Mouse (Mus musculus) kidney, adult 2 months (tissue): Measurements from ENCODE around the gene Itgad. TPM values are rescaled to one million over a fixed set of nuclear protein-coding genes. Genes with fewer than 3 reads are reported as not detected.

Experiments
- DNase-seq: peaks from one replicate; pipeline ENCODE4 v3.0.0; 2021
- H3K27ac ChIP-seq: fragments of 200-500 bp; 2 replicates; pipeline ENCODE4 v1.5.1; 2012; ENCODE audit warnings: low read depth, low read length, control low read depth, inconsistent platforms; ENCODE audit not compliant: insufficient read depth
- H3K27me3 ChIP-seq: fragments of 200-500 bp; replicated peaks from 2 replicates; pipeline ENCODE4 v1.6.1; 2012; ENCODE audit warnings: mild to moderate bottlenecking, moderate library complexity, low read length, inconsistent platforms; ENCODE audit not compliant: control insufficient read depth, insufficient read depth
- H3K36me3 ChIP-seq: fragments of 200-500 bp; 2 replicates; pipeline ENCODE4 v1.6.1; 2012; ENCODE audit warnings: mild to moderate bottlenecking, moderate library complexity, low read length, inconsistent platforms; ENCODE audit not compliant: control insufficient read depth, insufficient read depth
- H3K4me1 ChIP-seq: fragments of 200-500 bp; 2 replicates; pipeline ENCODE4 v1.6.1; 2011; ENCODE audit warnings: low read length; ENCODE audit not compliant: control insufficient read depth, insufficient read depth
- H3K4me3 ChIP-seq: fragments of 200-500 bp; 2 replicates; pipeline ENCODE4 v1.5.1; 2011; ENCODE audit warnings: mild to moderate bottlenecking, low read depth, low read length, control low read depth; ENCODE audit not compliant: insufficient read depth
- CTCF ChIP-seq: fragments of 200-500 bp; conservative IDR thresholded peaks from 2 replicates; pipeline ENCODE4 v1.5.1; 2011; ENCODE audit warnings: low read depth, mild to moderate bottlenecking, control low read depth, low read length, moderate library complexity, mixed read lengths; ENCODE audit not compliant: insufficient read depth, insufficient read length
- POLR2A ChIP-seq: fragments of 200-500 bp; IDR thresholded peaks from one replicate; pipeline ENCODE4 v1.6.1; 2011; ENCODE audit warnings: low read depth, low read length, control low read depth
- WGBS: fragments of 180-500 bp; shearing (Covaris S2); methylation state at CpG from one replicate; pipeline ENCODE4 v1.1.7; 2018; 5-methylcytosine and 5-hydroxymethylcytosine counted together
- polyA plus RNA-seq: library from polyadenylated mRNA; depleted of rRNA; stranded (reverse); fragments of >200 nt; gene quantifications from 2 replicates; pipeline ENCODE4 v1.2.3, GENCODE M21; 2012

Gene Itgad
- polyA plus RNA-seq, 1 experiment, result 0.05 TPM

- 96% methylated on average over 16 of the region's 16 CpGs for WGBS
- no peak overlapping the region for H3K27ac ChIP-seq
- H3K27me3 ChIP-seq, result no peaks in the 10 kb centered on the region
- H3K36me3 ChIP-seq, result peaks cover 2% of the 10 kb centered on the region
- peaks cover 2% of the 10 kb centered on the region; the same call in 1 of the 2 replicates for H3K4me1 ChIP-seq
- H3K4me3 ChIP-seq, result no peak overlapping the region
- no peak for DNase-seq
- TF ChIP-seq POLR2A (no peak), CTCF (no peak)
Measured at GRCm38 (mm10) chr7:128242331-128242730, 88.2 kb downstream of the Itgad start.

- no peaks in the 10 kb centered on the region for H3K4me1 ChIP-seq
- H3K27me3 ChIP-seq, result no peaks in the 10 kb centered on the region
- 83% methylated on average over 10 of the region's 10 CpGs for WGBS
- no peak overlapping the region for H3K4me3 ChIP-seq
- no peak overlapping the region for H3K27ac ChIP-seq
- H3K36me3 ChIP-seq, result peaks cover 2% of the 10 kb centered on the region
- DNase-seq, result no peak
- no peak for TF ChIP-seq POLR2A
- no peak for TF ChIP-seq CTCF
Measured at GRCm38 (mm10) chr7:128243921-128244320, 89.7 kb downstream of the Itgad start.

- no peak overlapping the region for H3K4me3 ChIP-seq
Measured at GRCm38 (mm10) chr7:128244410-128245025, 90.3 kb downstream of the Itgad start.

GRCm38 (mm10) chr7:128245547-128245946, 91.4 kb downstream of the Itgad start:
- TF ChIP-seq CTCF, result no peak
- no peak for TF ChIP-seq POLR2A
- DNase-seq, result no peak
- Histone ChIP-seq H3K36me3 (peaks cover 2% of the 10 kb centered on the region), H3K4me1 (no peaks in the 10 kb centered on the region), H3K27ac (no peak overlapping the region), H3K27me3 (no peaks in the 10 kb centered on the region), H3K4me3 (no peak overlapping the region)
- WGBS, result 95% methylated on average over 4 of the region's 4 CpGs

More at GRCm38 (mm10) chr7:128244410-128245025, 90.3 kb downstream of the Itgad start:
- Histone ChIP-seq H3K27ac (no peak overlapping the region), H3K4me1 (no peaks in the 10 kb centered on the region), H3K36me3 (peaks cover 2% of the 10 kb centered on the region), H3K27me3 (no peaks in the 10 kb centered on the region)
- WGBS, result 94% methylated on average over 18 of the region's 18 CpGs
- TF ChIP-seq CTCF (no peak), POLR2A (no peak)
- no peak for DNase-seq

- WGBS, result 10% methylated on average over 25 of the region's 30 CpGs
- H3K4me3 ChIP-seq, result peak within 1 kb of the TSS; percentile 65
- H3K36me3 ChIP-seq, result peaks cover 2% of the 10 kb centered on the region
- H3K27me3 ChIP-seq, result no peaks in the 10 kb centered on the region
- DNase-seq, result peak; percentile 66
- peak within 1 kb of the TSS; percentile 94 for H3K27ac ChIP-seq
- TF ChIP-seq CTCF (no peak), POLR2A (peak; percentile 8)
- no peaks in the 10 kb centered on the region for H3K4me1 ChIP-seq
Measured at GRCm38 (mm10) chr7:128246496-128247391, 92.6 kb downstream of the Itgad start, which contains the start of gene Tgfb1i1. Gene Tgfb1i1 (plus strand): TSS chr7:128246812.

GRCm38 (mm10) chr7:128247443-128247842, 93.3 kb downstream of the Itgad start:
- TF ChIP-seq CTCF (peak; percentile 69), POLR2A (no peak)
- peak; percentile 89 for DNase-seq
- Histone ChIP-seq H3K36me3 (peaks cover 2% of the 10 kb centered on the region), H3K4me1 (no peaks in the 10 kb centered on the region), H3K27me3 (no peaks in the 10 kb centered on the region), H3K27ac (peak overlapping the region; percentile 94; the same call in 1 of the 2 replicates), H3K4me3 (peak overlapping the region; percentile 65)
- WGBS, result 2% methylated on average over 13 of the region's 13 CpGs
